Mouse (Mus musculus) spleen, postnatal 36 days (tissue): ENCODE measurements around the gene Lmbr1l.

ENCODE experiments used
- DNase-seq, 2 experiments: peaks; one replicate each; pipeline ENCODE4 v3.0.0; 2022; ENCODE audit warnings: low spot score in 2 of 2, mixed read lengths in 1 of 2

Gene Lmbr1l

DNA sequence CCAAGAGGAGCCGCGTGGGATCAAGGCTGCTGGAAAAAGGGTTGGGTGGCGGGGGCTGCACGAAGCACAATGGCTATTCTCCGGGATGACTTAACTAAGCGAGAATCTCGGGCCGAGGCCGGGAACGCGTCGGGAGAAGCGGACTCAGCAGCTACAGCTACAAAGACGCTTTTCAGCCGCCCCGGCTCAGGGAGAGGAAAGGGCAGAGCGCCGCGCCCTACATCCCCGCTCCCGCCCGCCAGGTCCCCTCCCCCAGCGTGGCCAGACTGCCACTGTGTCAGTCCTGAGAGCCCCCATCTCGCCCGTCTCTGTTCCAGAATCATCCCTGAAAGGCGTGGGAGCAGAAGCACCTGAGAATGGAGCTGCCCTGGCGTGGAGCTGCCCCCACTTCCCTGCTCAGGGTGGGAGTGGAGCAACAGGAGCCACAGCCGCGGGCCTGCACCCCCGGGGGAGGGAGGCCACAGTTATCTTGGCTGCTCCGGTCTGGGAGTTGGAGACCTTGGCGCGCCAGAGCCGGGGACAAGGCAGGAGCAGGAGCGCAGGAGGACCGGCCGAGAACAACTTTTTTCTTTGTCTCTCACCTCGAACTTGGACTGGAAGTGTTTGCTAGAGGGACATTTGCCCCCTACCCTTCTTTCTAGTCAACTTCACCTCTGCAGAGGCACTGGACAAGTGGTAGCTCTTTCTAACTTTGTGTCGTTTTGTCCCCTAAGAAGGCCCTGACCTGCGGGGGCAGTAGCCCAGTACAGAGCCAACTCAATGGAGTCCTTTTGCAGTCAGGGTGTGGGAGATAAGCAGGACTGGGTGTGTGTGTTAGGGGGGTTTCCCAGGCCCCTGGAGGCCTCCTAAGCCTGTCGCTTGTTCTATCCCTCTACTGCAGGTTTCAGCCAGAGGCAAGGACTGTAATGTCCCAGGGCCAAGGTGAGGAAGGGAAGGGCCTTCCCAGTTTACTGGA lies 22.1 kb downstream of the Lmbr1l start:
- DNase-seq, result no peak

DNA sequence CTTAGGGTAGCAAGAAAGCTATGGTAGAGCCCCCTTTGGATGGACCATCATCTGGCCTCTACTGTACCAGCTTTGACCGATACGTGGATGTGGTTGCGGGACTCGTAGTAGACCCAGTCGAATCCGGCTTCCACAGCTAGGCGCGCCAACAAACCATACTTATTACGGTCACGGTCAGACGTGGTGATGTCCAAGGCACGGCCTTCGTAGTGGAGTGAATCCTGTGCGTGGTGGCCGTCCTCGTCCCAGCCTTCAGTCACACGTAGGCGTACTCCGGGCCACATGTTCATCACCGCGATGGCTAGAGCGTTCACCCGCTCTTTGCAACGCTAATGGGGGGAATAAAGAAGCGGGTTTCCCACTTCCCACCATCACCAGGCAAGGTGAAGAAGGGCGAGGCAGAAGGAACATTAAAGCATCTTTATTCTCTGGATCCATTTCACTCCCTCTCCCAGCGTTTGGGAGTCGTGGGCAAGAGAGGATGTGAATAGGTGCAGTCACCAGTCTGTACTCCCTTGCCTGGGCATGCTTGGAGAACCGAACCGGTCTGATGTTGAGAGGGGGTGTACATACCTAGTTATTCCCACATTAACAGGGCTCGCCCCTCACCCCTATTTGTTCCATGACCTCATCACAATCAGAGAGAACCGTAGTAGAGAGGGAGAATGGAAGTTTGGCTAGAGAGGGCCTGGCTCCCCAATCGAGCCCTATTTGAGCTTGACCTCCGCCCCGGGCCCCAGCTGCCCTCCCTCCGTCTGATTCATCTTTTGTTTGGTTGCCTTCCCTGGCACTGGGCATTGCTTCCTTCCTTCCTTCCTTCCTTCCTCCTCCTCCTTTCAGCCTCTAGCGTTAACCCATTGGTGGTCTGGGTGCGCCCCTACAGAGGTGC lies 23.0 kb downstream of the Lmbr1l start:
- no peak for DNase-seq

- DNase-seq, result no peak
Observed at GRCm38 (mm10) chr15:98893940-98894745, 23.9 kb downstream of the Lmbr1l start, which contains the start of gene Rhebl1. Gene Rhebl1 (minus strand): TSS chr15:98894540.

- DNase-seq, result no peak
Observed at GRCm38 (mm10) chr15:98893036-98893435, 25.0 kb downstream of the Lmbr1l start.

DNA sequence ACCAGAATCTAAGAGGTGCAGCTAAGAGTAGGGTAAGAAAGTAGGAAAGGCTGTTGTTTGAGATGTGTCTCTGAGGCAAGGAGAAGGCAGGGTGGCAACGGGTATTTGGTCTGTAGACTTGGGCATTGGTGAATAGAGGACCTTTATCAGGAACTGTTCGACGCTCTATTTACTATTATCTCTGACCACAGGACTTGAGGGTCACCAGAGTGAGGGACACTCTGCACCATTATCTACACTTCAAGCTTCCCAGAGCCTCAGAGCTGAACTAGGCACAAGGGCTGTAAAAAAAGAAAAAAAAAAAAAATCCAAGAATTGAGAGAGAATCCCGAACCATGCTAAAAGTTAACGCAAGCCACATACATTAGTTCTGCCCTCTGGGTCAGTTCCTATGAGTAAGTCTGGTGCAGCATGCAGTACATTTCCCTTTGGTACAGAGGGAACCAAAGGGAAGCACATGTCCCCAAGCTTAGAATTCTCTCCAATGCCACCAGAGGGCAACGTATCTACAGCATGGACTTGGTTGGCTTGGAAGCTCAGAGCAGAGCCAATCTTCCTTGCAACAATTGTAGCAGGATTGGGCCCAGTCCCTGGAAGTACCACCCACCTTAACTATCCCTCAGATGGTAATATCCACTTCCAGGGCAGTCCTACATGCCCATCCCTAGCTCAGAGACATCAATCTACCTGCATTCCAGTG lies 26.0 kb downstream of the Lmbr1l start:
- peak; percentile 53 to 62 for DNase-seq

GRCm38 (mm10) chr15:98891198-98891742 lies 26.8 kb downstream of the Lmbr1l start:
- no peak for DNase-seq

DNA sequence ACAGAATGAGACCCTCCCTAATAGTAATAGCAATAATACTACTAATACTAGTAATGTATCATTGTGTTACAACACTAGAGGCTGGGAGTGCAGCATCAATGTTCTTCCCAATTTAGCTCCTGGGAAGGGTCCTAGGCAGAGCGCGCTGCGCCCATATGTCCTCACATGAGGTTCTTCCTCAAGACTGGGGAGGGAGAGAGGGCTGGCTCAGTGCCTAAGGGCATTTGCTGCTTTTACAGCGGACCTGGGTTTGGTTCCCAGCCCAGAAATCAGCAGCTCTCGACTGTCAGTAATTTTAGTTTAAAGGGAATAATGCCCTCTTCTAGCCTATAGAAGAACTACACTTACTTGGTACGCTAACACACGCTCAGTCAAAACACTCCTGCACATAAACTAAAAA lies 30.5 kb downstream of the Lmbr1l start:
- DNase-seq, result no peak

DNA sequence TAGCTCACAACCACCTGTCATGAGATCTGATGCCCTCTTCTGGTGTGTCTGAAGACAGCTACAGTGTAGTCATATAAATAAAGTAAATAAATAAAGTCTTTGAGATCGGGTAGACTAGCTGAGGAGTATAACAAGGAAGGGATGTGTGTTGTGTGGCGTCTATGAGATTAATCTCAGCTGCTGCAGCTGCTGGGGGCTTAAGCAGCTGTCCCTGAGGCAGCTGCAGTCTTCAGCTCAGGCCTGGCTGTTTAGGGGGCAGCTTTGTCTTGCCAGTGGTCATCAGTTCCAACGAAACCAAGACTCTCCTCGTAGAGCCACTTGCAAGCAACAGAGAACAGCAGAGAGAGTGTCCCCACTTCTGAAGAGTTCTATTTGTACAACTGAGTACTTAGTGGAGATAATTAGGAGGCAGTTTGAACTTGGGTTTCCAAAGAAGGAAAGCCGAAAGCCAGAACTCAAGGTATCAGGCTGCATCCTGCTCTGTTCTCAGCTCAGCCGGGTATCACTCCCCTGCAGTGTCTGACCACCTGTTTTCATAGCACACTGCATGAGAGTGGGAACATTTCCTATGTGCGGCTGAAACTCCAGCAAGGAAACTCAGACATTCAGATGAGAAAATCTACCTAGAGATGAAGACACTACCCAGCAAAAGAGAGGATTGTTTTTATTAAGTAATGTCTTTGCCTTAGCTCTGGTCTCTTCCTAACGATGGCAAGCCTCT lies 31.2 kb downstream of the Lmbr1l start:
- no peak for DNase-seq

DNA sequence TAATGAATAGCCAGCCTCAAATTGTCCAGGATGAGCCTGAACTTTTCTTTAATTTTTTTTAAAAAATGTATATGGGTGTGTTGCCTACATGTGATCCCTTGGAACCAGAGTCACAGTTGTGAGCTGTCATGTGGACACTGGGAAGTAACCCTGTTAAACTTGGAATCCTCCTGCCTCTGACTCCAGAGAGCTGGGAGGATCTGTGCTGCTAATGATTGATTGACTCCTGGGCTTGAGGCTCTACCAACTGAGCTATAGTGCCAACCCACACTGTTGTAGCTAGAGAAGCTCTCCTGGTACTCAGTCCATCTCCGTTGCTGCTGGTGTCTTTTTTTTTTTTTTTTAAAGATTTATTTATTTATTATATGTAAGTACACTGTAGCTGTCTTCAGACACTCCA lies 33.9 kb downstream of the Lmbr1l start:
- DNase-seq, result no peak

- no peak for DNase-seq
Observed at GRCm38 (mm10) chr15:98883661-98884060, 34.4 kb downstream of the Lmbr1l start.

DNA sequence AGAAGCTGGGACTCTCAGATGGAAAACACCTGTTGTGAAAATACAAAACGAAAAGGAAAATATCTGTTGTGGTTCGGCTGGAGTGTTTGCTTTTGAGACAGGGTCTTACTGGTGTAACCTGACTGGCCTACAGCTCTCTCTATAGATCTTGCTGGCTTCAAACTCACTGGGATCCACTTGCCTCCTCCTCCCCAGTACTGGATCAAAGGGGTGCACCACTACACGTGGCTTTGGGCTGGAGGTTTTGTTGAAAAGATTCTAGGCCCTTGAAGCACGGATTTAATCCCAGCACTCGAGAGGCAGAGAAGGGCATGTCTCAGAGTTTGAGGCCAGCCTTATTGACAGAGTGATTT lies 36.4 kb downstream of the Lmbr1l start:
- no peak for DNase-seq

- DNase-seq, result peak; percentile 93 to 96
Observed at GRCm38 (mm10) chr15:98880978-98881655, 36.9 kb downstream of the Lmbr1l start.

DNA sequence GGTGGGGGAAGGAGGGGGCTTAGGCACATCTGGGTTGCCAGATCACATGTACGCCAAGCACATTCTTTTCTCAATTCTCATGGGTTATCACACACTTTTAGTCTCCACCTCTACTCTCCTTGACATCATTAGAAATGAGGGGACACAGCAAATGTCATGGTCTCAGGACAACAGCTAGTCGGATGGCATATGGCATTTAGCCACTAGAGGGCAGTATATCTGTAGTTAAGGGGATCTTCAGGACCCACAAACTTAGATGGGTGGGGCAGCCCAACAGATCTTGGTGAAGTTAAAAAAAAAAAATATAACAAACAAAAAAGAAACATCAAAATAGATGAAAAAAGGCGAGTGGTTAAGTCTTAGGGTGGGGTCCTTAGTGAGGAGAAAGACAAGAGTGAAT lies 40.7 kb downstream of the Lmbr1l start:
- DNase-seq, result peak; percentile 68 to 80

- peak; percentile 86 to 90 for DNase-seq
Observed at GRCm38 (mm10) chr15:98871916-98872888, 45.8 kb downstream of the Lmbr1l start.

- DNase-seq, result no peak
Observed at GRCm38 (mm10) chr15:98871070-98871915, 46.7 kb downstream of the Lmbr1l start, which contains the start of gene Kmt2d. Gene Kmt2d (minus strand): TSS chr15:98871204.

DNA sequence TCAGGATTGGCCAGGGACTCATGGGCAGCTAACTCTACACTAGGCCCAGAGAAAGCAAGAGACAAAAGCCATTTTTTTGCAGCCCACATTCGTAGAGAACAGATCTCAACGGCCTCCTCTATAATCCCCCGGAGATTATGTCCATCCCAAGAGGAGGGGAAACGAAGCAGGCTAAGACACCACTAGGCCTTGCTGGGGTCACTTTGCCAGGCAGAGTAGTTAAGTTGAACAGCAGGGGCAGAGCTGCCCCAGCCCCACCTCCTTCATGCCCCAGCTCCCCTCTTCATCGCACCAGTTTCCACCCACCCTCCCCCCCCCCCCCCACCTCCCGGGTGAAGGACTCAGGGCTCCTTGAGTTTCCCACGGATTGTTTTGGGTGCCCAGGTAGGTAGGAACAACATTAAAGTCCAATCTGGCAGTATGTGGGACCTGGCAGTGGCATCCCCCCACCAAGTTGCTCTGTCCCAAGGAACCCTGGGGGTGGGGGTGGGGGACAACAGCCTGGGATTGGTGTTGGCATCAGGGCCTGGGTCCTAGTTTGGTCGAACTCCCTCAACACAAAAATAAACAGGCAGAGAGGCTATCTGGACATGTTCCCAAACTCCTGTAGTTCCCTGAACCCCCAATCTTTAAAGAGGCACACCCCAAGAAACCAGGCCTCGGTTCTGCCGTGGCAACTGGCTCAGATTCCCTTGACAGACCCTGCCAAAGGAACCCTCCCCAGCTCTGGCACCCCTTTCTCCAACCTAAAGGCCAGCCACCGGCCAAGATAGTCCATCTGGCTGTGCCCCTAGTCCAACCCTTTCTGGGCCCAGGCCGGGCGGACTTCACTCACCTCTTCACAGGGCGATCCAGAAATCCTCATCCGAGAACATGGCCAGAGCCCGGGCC lies 47.6 kb downstream of the Lmbr1l start:
- no peak for DNase-seq
